Mouse (Mus musculus): ENCODE results near the gene Pkd1.

The Pkd1 gene

GRCm38 (mm10) chr17:24603961-24604360, 54.3 kb downstream of the Pkd1 start:
- CTCF ChIA-PET = no interaction called here

GRCm38 (mm10) chr17:24604557-24604956, 54.9 kb downstream of the Pkd1 start:
- CTCF ChIA-PET = no interaction called here

- CTCF ChIA-PET = interaction anchor here (0.6 kb wide), 1 partner anchor 24 kb away, joined by 7 read pairs; no protein-coding TSS in a partner anchor
These were observed 58.7 kb downstream of the Pkd1 start for GRCm38 (mm10) chr17:24608370-24608769.

GRCm38 (mm10) chr17:24608874-24609273, 59.2 kb downstream of the Pkd1 start:
- CTCF ChIA-PET = no interaction called here

- CTCF ChIA-PET = interaction anchor here (0.6 kb wide), 1 partner anchor 232 kb away, joined by 5 read pairs; no protein-coding TSS in a partner anchor
These were observed 61.1 kb downstream of the Pkd1 start for GRCm38 (mm10) chr17:24610711-24611110.

- CTCF ChIA-PET = no interaction called here
These were observed 68.0 kb downstream of the Pkd1 start for GRCm38 (mm10) chr17:24617561-24618194.

- CTCF ChIA-PET = no interaction called here
These were observed 75.8 kb downstream of the Pkd1 start for GRCm38 (mm10) chr17:24625472-24625871.

- CTCF ChIA-PET = interaction anchor here (1.2 to 1.5 kb wide), 2 partner anchors 89 to 190 kb away, joined by 3 to 4 read pairs; no protein-coding TSS in a partner anchor
These were observed 79.0 kb downstream of the Pkd1 start for GRCm38 (mm10) chr17:24628646-24629045.

GRCm38 (mm10) chr17:24630072-24630471, 80.4 kb downstream of the Pkd1 start:
- CTCF ChIA-PET = interaction anchor here (0.6 to 1.5 kb wide), 3 partner anchors 81 to 149 kb away, joined by 3 to 4 read pairs (median 4); partner anchors contain the start of gene Pkd1

- CTCF ChIA-PET = no interaction called here
These were observed 82.7 kb downstream of the Pkd1 start, which contains the start of the genes Tsc2 and Nthl1 for GRCm38 (mm10) chr17:24632167-24632812. Tsc2 (minus strand) TSS chr17:24632630. Nthl1 (plus strand) TSS chr17:24632680.

- CTCF ChIA-PET = no interaction called here
These were observed 83.3 kb downstream of the Pkd1 start for GRCm38 (mm10) chr17:24632813-24633449.

- CTCF ChIA-PET = no interaction called here
These were observed 84.2 kb downstream of the Pkd1 start for GRCm38 (mm10) chr17:24633831-24634230.

- CTCF ChIA-PET = interaction anchor here (0.5 kb wide), 1 partner anchor 183 kb away, joined by 3 read pairs; no protein-coding TSS in a partner anchor
These were observed 85.4 kb downstream of the Pkd1 start for GRCm38 (mm10) chr17:24635024-24635423.

GRCm38 (mm10) chr17:24635694-24636093, 86.1 kb downstream of the Pkd1 start:
- CTCF ChIA-PET = no interaction called here

GRCm38 (mm10) chr17:24636781-24637481, 87.3 kb downstream of the Pkd1 start:
- CTCF ChIA-PET = interaction anchor here (0.5 to 1.1 kb wide), 2 partner anchors 22 to 97 kb away, joined by 3 read pairs; no protein-coding TSS in a partner anchor

- CTCF ChIA-PET = interaction anchor here (0.7 kb wide), 1 partner anchor 213 kb away, joined by 3 read pairs; no protein-coding TSS in a partner anchor
These were observed 88.6 kb downstream of the Pkd1 start for GRCm38 (mm10) chr17:24638214-24638613.

GRCm38 (mm10) chr17:24638840-24639239, 89.2 kb downstream of the Pkd1 start:
- CTCF ChIA-PET = interaction anchor here (0.7 kb wide), 1 partner anchor 214 kb away, joined by 3 read pairs; no protein-coding TSS in a partner anchor

GRCm38 (mm10) chr17:24639571-24639988, 89.9 kb downstream of the Pkd1 start:
- CTCF ChIA-PET = no interaction called here

GRCm38 (mm10) chr17:24640119-24640518, 90.5 kb downstream of the Pkd1 start:
- CTCF ChIA-PET = interaction anchor here (0.5 kb wide), 1 partner anchor 15 kb away, joined by 3 read pairs; no protein-coding TSS in a partner anchor

GRCm38 (mm10) chr17:24640581-24640980, 90.9 kb downstream of the Pkd1 start:
- CTCF ChIA-PET = interaction anchor here (0.5 kb wide), 1 partner anchor 15 kb away, joined by 3 read pairs; no protein-coding TSS in a partner anchor

- CTCF ChIA-PET = no interaction called here
These were observed 92.3 kb downstream of the Pkd1 start for GRCm38 (mm10) chr17:24641944-24642343.

Data from spleen, embryonic (tissue).